Mouse (Mus musculus): Measurements from ENCODE around the gene Kiss1r. TPM values are rescaled to one million over a fixed set of nuclear protein-coding genes. Genes with fewer than 3 reads are reported as not detected.
"Not testable (repeated sequence)": the region's sequence is repeated elsewhere in the genome, so short reads cannot be mapped to it uniquely, and the experiment has no call there.

The Kiss1r gene
- 1 to 10 TPM; 1.1 to 5.6 (median 4.0) TPM for total RNA-seq (2022)

GRCm38 (mm10) chr10:79916808-79917531, at the start of gene Kiss1r:
Gene Kiss1r (plus strand): TSS chr10:79916971.
- DNase-seq = peak; percentile 78

DNA sequence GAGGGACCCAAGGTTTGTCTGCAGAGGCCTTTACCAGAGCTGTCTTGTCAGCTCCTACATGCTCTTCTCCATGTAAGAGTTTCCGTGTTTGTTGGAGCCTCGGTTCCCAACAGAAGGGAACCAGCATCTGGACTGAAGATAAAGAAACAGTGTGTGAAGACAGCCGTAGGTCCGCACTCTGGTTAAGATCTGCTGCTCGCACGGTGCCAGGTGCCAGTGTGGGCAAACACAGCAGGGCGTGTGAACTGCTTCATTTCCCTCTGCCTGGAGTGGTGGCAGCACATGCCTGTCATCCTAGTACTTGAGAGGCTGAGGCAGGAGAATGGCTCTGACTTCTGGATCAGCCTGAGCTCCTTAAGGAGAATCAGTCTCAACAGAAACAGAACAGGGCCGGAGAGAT, 44.9 kb upstream of the Kiss1r start:
- DNase-seq = no peak

DNA sequence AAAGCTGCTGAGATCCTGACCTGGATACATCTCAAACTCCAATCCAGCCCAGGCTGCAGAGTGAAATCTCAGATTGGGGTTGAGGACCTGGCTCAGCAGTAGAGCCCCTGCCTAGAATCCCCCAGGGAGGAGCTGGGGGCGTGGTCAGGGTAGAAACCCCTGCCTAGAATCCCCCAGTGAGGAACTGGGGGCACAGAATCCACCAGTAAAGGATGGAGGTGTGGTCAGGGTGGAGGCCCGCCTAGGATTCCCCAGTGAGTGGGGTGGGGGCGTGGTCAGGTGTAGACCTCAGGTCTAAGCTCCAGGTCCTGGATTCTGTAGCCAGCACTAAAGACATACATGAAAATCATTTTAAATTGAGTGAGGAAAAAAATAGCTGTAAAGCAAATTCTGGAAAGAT, 43.9 kb upstream of the Kiss1r start:
- no peak for DNase-seq

- no peak for DNase-seq
These were observed 43.5 kb upstream of the Kiss1r start for GRCm38 (mm10) chr10:79873313-79873712.

DNA sequence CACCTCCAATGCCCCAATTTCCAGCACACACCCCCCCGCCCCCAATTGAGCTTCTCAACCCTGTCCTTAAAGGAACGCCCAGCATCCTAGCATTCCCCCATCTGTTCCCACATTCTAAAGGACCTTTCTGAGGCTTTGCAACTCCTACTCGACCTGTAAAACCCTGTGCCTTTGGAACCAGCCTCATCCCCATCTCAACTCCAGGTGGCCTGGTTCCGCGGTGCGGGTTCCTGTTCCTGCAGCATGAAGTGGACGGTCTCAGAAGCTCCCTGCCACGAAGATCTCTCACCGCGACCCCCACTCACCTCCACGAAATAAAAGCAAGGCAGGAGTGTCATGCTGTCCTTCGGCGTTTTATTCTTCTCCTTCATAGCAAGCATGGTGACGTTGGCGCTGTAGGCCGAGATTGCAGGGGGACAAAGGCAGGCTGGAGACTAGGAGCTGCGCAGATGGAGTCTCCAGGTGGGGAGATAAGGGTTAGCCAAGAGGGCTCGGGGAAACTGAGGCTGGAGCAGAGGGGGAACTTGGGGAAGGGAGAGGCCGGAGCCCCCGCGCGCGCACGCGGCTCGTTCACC, 43.0 kb upstream of the Kiss1r start:
- DNase-seq = no peak

GRCm38 (mm10) chr10:79874290-79874862, 42.4 kb upstream of the Kiss1r start, which contains the start of the genes Prtn3 and Plppr3:
Gene Prtn3 (plus strand): TSS chr10:79874476.
Gene Plppr3 (minus strand): TSS chr10:79874634.
- DNase-seq = no peak

GRCm38 (mm10) chr10:79877174-79877573, 39.6 kb upstream of the Kiss1r start:
- DNase-seq = no peak

DNA sequence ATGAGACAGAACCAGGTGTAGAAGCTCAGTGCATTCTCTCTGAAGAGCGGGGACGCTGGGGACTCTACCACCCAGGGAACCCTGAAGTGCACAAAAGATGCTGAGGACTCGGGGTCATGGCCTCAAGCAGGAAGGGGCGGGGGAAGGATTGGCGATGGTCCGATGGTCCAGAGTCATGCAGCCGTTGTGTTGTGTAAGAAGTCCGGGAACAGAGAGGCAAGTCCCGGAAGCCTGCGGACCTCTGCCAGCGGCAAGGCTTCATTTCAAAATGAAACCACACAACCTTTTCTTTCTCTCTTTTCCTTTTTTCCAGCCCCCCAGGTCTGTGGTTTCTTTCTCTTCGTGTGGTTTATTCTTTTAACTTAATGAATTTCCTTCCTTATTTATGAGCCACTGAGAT, 39.0 kb upstream of the Kiss1r start:
- DNase-seq = no peak

DNA sequence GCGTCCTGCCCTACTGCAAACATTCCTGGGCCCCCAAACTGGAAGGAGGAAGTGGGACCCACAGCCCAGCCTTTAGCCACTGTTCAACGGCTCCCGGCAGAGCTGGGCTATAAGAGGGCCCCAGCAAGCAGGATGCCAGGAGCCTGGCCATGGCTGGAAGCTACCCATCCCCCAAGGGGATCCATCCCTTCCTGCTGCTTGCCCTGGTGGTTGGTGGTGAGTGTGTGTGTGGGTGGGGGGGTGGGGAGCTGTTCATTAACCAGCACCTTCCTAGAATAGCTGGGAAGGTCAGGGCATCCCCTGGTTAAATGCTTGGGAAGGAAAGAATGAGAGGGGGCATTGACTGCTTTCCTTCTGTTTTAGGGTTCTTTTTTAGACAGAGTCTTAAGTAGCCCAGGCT, 37.2 kb upstream of the Kiss1r start:
- DNase-seq = no peak

DNA sequence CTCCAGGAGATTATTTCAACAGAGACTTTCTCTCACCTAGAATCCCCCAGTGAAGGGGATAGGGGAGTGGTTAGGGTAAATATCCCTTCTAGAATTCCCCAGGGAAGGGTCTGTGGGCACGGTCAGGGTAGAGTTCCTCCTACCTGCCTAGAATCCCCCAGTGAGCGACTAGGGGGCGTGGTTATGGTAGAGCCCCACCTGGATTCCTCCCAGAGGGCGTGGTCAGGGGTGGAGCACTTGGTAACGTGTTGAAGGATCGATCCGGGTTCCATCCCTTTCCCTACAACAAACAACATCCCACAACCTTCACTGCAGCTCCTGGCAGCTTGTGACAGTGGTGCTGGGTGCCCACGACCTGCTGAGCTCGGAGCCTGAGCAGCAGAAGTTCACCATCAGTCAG, 36.0 kb upstream of the Kiss1r start:
- no peak for DNase-seq

DNA sequence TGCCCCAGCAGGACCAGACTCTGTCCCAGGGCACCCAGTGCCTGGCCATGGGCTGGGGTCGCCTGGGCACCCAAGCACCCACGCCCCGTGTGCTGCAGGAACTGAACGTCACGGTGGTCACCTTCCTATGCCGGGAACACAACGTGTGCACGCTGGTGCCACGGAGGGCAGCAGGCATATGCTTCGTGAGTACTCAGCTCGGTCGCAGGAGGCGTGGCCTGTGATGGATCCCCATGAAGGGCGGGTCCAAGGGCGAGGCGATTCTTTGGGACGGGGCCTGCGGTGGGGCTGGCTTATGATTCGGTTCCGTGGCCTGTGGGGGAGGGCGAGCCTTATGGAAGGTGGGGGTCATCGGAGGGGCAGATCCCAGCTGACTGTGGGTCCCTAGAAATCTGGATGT, 34.8 kb upstream of the Kiss1r start:
- no peak for DNase-seq

DNA sequence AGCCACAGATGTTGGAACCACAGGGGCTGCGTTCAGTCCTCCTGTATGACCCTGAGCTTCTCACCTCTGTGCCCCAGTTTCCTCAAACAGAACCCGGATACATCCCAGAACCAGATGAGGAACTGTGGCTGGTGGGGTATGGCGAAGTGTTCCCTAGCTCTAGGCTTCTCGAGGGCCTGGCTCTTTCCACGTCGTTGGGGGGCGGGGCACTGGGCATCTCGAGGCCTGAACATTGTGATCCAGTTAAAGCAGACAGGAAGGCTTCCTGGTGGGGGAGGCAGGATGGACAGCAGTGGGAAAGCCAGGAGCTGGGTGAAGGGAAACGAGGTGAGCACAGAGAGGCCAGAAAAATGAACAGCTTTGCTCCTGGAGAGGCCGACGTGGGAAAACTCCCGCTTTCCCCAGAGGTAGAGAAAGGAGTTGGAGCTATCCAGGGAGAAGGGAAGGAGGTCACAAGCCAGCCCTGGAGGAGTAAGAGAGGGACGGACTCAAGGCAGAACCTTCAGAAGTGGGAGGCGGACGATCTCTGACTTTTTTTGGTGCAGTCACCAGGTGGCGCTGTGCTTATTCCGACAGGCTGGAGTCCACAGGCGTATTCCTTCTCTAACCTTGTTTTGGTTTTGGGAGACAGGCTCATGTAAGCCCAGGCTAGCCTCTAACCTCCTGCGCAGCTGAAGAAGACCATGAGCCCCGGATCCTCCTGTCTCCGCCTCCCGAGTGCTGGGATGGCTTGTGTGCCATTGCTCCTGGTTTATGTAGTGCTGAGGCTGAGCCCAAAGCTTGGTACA, 33.3 kb upstream of the Kiss1r start:
- peak; percentile 64 for DNase-seq

GRCm38 (mm10) chr10:79884446-79884845, 32.3 kb upstream of the Kiss1r start:
- peak; percentile 73 for DNase-seq

- not testable (repeated sequence) for DNase-seq
These were observed 31.8 kb upstream of the Kiss1r start for GRCm38 (mm10) chr10:79884938-79885337.

DNA sequence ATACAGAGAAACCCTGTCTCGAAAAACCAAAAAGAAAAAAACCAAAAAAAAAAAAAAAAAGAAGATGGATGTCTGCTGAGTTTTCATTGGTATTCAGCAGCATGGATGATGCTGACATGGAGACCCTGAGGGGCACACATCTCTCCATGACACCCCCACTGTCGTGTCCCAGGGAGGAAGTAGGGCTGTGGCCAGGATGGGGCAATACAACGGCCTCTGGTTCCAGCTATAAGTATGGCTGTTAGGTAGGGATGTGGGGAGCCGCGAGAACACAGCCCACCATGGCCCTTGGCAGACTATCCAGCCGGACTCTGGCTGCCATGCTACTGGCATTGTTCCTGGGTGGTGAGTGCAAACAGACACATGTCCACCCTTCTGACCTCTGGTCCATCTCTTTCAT, 30.7 kb upstream of the Kiss1r start, which contains the start of gene Elane:
Gene Elane, plus strand, starts transcription at position 194 of the 400 bp plus-strand sequence.
- DNase-seq = no peak

GRCm38 (mm10) chr10:79886611-79887010, 30.2 kb upstream of the Kiss1r start:
- no peak for DNase-seq

DNA sequence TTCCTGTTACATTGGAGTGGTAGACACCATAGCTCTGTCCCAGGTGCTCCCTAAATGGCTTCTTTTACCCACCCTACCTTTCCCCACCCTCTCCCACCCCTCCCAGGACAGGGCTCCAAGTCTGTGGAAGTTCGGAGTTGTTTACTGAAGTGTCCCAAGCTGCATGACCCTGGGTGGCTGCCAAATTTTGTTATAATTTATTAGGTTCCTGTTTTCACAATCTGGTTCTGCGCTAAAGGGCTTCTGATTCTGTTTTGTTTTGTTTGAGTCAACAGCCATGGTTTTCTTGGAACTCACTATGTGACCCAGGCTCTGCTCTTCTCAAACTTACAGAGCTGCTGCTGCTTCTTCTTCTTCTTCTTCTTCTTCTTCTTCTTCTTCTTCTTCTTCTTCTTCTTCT, 27.4 kb upstream of the Kiss1r start:
- DNase-seq = no peak

DNA sequence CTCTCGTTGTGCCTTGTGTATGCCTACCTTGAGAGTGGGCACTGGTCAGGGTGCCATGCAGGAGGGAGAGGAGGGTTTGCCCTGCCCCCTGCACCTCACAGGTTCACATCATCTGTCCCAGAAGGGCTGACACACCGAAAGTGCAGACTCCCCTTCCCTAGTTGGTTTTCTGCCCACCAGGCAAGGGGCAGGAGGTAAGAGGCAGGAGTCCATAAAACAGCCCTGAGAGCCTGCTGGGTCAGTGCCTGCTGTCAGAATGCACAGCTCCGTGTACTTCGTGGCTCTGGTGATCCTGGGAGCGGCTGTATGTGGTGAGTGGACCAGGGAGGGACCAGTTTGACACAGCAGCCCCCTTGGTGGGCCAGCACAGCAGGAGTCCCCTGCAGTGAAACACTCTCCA, 26.1 kb upstream of the Kiss1r start, which contains the start of gene Cfd:
Gene Cfd, plus strand, starts transcription at position 184 of the 400 bp plus-strand sequence.
- no peak for DNase-seq

GRCm38 (mm10) chr10:79892451-79893118, 24.2 kb upstream of the Kiss1r start:
- peak; percentile 60 for DNase-seq

DNA sequence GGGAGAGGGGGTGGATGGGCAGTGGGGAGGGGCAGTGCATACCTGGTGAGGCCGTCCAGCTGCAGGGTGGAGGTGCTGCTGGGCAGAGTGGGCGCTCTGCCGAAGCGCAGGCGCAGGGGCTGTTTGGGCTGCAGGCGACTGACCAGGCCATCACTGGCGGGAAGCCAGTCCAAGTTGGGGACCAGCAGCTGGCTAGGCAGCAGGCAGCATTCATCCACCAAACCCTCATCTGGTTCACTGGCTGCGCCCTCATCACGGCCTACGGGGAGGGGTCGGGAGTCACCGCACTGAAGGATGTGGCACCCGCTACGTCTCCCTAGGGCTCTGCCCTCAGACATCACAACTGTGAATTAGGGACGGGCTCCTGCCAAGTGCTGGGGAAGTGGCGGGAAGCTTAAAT, 20.5 kb upstream of the Kiss1r start:
- no peak for DNase-seq

GRCm38 (mm10) chr10:79896814-79897213, 20.0 kb upstream of the Kiss1r start:
- no peak for DNase-seq

Data from adrenal gland, adult 8-10 months (tissue).